Mouse (Mus musculus) neural tube, embryonic 12.5 days (tissue): ENCODE measurements around the gene Fastkd3. TPM values are rescaled to one million over a fixed set of nuclear protein-coding genes. Genes with fewer than 3 reads are reported as not detected.

Experiments
- ATAC-seq: fragments of 200-750 bp; cut with Nextera tagmentation; 2 replicates; pipeline ENCODE4 v1.8.0; 2017; ENCODE audit warnings: low read depth, mild to moderate bottlenecking, moderate TSS enrichment, moderate library complexity; ENCODE audit not compliant: low FRiP score
- H3K27ac ChIP-seq: fragments of 300-500 bp; sonication (generic); 2 replicates; pipeline ENCODE4 v1.5.1; 2016
- H3K27me3 ChIP-seq: fragments of 300-500 bp; sonication (generic); replicated peaks from 2 replicates; pipeline ENCODE4 v1.6.1; 2016; ENCODE audit warnings: mild to moderate bottlenecking
- H3K36me3 ChIP-seq: fragments of 300-500 bp; sonication (generic); 2 replicates; pipeline ENCODE4 v1.6.1; 2016; ENCODE audit warnings: mild to moderate bottlenecking
- H3K4me1 ChIP-seq: fragments of 300-500 bp; sonication (generic); 2 replicates; pipeline ENCODE4 v1.6.1; 2016
- H3K4me2 ChIP-seq: fragments of 300-500 bp; sonication (generic); replicated peaks from 2 replicates; pipeline ENCODE4 v1.6.1; 2016; ENCODE audit warnings: mild to moderate bottlenecking
- H3K4me3 ChIP-seq: fragments of 300-500 bp; sonication (generic); 2 replicates; pipeline ENCODE4 v1.5.1; 2016
- H3K9ac ChIP-seq: fragments of 300-500 bp; sonication (generic); 2 replicates; pipeline ENCODE4 v1.6.1; 2016; ENCODE audit warnings: mild to moderate bottlenecking
- H3K9me3 ChIP-seq: fragments of 300-500 bp; sonication (generic); 2 replicates; pipeline ENCODE4 v1.6.1; 2016; ENCODE audit warnings: mild to moderate bottlenecking
- WGBS: fragments of 180-500 bp; shearing (Covaris S2); methylation state at CpG from one replicate; pipeline ENCODE4 v1.1.7; 2016; 5-methylcytosine and 5-hydroxymethylcytosine counted together
- polyA plus RNA-seq: library from polyadenylated mRNA; unstranded; fragments of >200 nt; fragmentation: Nextera tagmentation; extraction: Ambion mirVana; gene quantifications from 2 replicates; pipeline ENCODE4 v1.2.1, GENCODE M21; 2016

The Fastkd3 gene
- polyA plus RNA-seq, 1 experiment from 2014 or later: 29.2 TPM

DNA sequence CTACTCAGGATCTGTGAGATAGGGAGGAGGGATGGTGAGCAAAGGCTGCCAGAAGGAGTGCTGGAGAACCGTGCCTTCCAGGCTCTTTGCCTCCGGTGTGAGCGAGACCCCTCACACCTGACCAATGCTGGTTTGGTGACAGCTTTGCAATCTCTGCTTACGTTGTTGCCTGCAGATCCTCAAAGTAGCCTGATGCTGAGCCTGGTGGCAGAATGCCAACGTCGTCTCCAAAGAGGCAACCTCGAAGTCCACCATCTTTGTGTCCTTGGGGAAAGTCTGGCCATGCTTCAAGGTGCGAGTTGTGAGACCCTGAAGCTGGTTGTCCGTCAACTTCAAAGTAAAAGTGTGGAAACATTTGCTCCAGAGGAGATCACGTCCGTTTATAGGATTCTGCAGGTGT, 1.9 kb downstream of the Fastkd3 start:
- Histone ChIP-seq H3K9ac (no peak overlapping the region), H3K27me3 (no peaks in the 10 kb centered on the region), H3K36me3 (peaks cover 49% of the 10 kb centered on the region), H3K4me1 (peaks cover 10% of the 10 kb centered on the region), H3K27ac (no peak overlapping the region), H3K4me3 (no peak overlapping the region), H3K4me2 (no peak overlapping the region), H3K9me3 (no peaks in the 10 kb centered on the region)
- no peak for ATAC-seq
- 94% methylated on average over 11 of the region's 11 CpGs for WGBS

DNA sequence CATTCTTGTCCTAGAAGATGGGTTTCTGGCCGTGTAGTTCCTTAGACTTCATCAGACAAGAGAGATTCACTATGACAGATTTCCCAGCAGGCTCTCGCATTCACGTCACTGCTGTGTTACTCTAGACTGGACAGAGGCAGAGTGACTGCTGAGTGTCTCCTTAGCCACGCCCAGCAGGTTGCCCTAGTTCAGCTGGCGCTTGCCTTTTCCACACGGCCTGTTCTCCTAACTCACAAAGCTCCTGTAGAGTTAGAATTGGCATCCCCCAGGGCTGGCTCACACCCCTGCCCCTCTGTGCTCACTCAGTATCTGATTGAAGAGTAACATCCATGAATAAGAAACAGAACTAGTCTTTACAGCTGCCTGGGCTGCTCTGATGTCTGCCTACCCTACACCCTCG, 3.4 kb downstream of the Fastkd3 start:
- no peak overlapping the region for H3K4me3 ChIP-seq
- WGBS: 86% methylated on average over 7 of the region's 7 CpGs
- no peak for ATAC-seq

DNA sequence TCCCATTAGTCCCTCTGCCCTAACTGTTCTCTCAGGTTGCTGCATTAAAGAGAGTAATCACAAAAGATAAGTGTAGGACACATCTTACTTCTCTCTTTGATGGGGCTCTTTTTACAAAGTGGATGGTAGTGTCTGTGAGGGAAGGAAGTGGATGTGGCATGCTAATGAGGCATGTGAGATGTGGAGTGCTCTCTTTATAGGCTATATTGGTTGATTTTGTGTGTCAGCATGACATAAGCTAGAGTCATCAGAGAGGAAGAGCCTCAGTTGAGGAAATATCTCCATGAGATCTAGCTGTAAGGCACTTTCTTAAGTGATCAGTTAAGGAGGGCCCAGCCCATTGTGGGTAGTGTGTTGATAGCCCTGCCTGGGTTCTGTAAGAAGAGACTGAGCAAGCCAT, 6.3 kb downstream of the Fastkd3 start:
- Histone ChIP-seq H3K9me3 (no peaks in the 10 kb centered on the region), H3K4me3 (no peak overlapping the region), H3K27me3 (no peaks in the 10 kb centered on the region), H3K9ac (no peak overlapping the region), H3K36me3 (peaks cover 89% of the 10 kb centered on the region), H3K27ac (no peak overlapping the region), H3K4me1 (no peaks in the 10 kb centered on the region), H3K4me2 (no peak overlapping the region)
- ATAC-seq: no peak

More for the DNA sequence above, 3.4 kb downstream of the Fastkd3 start:
- H3K27me3 ChIP-seq: no peaks in the 10 kb centered on the region
- H3K4me2 ChIP-seq: no peak overlapping the region
- H3K9me3 ChIP-seq: no peaks in the 10 kb centered on the region
- peaks cover 10% of the 10 kb centered on the region for H3K4me1 ChIP-seq
- H3K36me3 ChIP-seq: peaks cover 62% of the 10 kb centered on the region
- no peak overlapping the region for H3K9ac ChIP-seq
- H3K27ac ChIP-seq: no peak overlapping the region

DNA sequence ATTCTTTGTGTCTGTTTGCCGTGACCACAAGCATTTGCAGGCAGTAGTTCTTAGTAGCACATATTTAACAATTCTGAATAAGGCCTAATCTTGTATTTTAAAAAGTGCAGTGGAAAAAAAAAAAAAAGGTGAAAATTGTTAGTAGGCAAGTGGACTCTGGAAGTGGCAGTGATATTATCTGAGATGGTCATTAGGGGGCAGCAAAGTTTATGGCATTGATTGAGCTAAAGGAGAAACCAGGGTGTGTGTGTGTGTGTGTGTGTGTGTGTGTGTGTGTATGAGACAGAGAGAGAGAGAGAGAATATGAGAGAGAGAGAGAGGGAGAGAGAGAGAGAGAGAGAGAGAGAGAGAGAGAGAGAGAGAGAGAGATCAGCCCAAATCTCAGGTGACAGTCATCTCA, 11.8 kb downstream of the Fastkd3 start:
- H3K9me3 ChIP-seq: no peaks in the 10 kb centered on the region
- H3K4me3 ChIP-seq: no peak overlapping the region
- H3K27ac ChIP-seq: no peak overlapping the region
- 87% methylated on average over 1 of the region's 1 CpGs for WGBS
- no peak for ATAC-seq
- H3K4me1 ChIP-seq: peaks cover 5% of the 10 kb centered on the region; the same call in 1 of the 2 replicates
- H3K4me2 ChIP-seq: no peak overlapping the region
- no peak overlapping the region for H3K9ac ChIP-seq
- H3K36me3 ChIP-seq: peaks cover 43% of the 10 kb centered on the region
- no peaks in the 10 kb centered on the region; the same call in 1 of the 2 replicates for H3K27me3 ChIP-seq

DNA sequence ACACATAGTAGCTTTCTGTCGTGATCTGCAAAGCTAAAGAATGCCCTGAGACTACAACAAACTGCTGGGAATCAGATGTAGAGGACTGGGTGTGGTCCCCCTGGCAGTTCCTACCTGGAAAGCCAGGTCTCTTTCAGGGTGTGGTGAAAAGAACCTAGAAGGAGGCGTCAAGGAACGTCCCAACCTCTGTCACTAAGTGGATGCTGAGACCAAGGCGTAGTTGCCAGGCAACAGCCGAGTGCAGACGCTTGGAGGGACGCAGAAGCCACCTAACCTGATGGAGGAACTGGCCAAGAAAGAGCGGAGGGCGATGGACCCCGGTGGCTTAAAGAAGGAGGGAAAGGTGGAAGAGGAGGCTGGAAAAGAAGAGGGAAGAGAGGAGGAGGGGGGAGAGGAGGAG, 15.2 kb downstream of the Fastkd3 start, which contains the start of gene 1700001L19Rik:
Gene 1700001L19Rik, plus strand, starts transcription at position 223 of the 400 bp plus-strand sequence.
- no peak within 1 kb of the TSS for H3K27ac ChIP-seq
- WGBS: 11% methylated on average over 10 of the region's 10 CpGs
- H3K4me1 ChIP-seq: peaks cover 5% of the 10 kb centered on the region; the same call in 1 of the 2 replicates
- H3K4me3 ChIP-seq: no peak within 1 kb of the TSS
- peak; percentile 26; the same call in 1 of the 2 replicates for ATAC-seq
- H3K27me3 ChIP-seq: no peaks in the 10 kb centered on the region; the same call in 1 of the 2 replicates
- peaks cover 9% of the 10 kb centered on the region for H3K36me3 ChIP-seq
- peak within 1 kb of the TSS; percentile 49 for H3K4me2 ChIP-seq
- H3K9me3 ChIP-seq: no peaks in the 10 kb centered on the region
- no peak within 1 kb of the TSS for H3K9ac ChIP-seq

DNA sequence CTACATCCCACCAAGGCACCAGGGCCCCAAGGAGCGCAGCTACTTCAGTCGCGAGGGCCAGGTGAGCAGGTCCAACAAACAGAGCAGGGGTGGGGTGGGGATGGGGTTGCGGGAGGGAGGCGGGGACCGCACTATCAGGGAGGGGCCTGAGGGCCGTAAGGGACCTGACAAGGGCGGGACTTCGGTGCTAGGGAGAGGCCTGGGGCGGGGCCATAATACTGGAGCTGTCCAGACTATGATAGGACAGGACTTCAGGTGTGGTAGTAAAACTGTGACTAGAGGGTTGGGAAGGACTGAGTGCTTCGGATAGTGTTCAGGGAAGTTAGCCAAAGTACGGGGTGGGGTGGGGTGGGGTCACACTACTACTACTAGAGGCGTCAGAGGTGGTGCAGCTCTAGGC, 15.6 kb downstream of the Fastkd3 start:
- H3K9ac ChIP-seq: no peak overlapping the region
- no peak for ATAC-seq

DNA sequence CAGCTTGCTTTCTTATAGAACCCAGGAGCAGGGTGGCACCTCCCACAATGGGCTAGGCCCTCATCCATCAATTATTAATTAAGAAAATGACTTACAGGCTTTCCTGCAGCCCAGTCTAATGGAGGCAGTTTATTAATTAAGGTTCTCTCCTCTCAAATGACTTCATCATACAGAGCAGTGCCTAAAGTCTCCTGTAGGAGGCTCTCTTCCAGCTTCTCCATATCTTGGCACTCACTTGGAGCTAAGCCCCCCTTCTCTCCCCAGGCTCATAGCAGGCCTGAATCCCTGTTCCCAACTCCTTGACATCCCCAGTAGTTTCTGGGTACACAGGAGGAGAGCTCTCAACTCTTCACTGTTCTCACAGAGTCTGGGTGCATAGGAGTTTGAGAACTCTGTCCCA, 16.9 kb downstream of the Fastkd3 start:
- H3K9me3 ChIP-seq: no peaks in the 10 kb centered on the region
- no peak overlapping the region for H3K4me2 ChIP-seq
- no peaks in the 10 kb centered on the region for H3K36me3 ChIP-seq
- no peak for ATAC-seq
- H3K27ac ChIP-seq: no peak overlapping the region
- H3K4me1 ChIP-seq: peaks cover 5% of the 10 kb centered on the region; the same call in 1 of the 2 replicates
- H3K4me3 ChIP-seq: no peak overlapping the region
- H3K9ac ChIP-seq: no peak overlapping the region
- H3K27me3 ChIP-seq: no peaks in the 10 kb centered on the region; the same call in 1 of the 2 replicates

More for the DNA sequence above, 15.6 kb downstream of the Fastkd3 start:
- WGBS: 13% methylated on average over 13 of the region's 13 CpGs
- Histone ChIP-seq H3K4me2 (peak overlapping the region; percentile 49), H3K27ac (no peak overlapping the region), H3K4me1 (peaks cover 5% of the 10 kb centered on the region; the same call in 1 of the 2 replicates), H3K4me3 (no peak overlapping the region), H3K36me3 (peaks cover 5% of the 10 kb centered on the region), H3K27me3 (no peaks in the 10 kb centered on the region; the same call in 1 of the 2 replicates), H3K9me3 (no peaks in the 10 kb centered on the region)

DNA sequence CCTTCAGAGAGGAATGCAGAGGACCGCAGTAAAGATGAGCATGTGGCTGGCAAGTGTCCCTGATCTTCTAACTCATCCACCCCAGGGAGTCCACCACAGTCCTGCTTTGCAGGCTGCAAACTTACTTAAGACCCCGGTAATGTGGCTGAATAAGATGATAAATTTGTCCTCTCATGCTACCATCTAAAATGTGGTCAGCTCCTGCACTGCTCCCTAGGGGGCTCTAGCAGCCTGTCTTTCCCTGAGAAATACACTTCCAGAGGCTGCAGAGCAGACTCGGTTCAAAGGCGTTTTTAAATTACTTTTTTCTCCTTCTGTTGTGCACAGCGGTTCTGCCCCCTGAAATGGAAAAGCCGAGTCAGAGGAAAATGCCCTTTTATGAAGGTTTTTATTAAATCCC, 19.1 kb downstream of the Fastkd3 start:
- no peak overlapping the region for H3K4me2 ChIP-seq

DNA sequence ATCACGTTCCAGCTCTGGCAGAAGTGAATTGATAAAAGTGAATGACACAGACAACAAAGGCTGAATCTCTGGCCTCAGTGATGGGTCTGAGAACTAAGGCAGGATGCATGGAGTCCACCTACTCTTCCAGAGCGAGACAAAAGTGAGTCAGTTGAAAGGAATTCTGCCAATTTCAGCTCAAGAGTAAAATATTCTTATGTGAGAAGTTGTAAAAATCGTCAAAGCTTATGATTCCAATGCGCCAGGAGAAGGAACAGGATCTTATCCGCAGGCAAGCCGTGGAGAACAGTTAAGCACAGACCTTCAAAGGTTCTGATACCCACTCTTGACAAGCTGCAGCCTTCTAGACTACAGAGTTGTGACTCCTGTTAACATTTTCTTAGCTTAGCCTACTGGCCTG, 21.1 kb downstream of the Fastkd3 start:
- 84% methylated on average over 6 of the region's 6 CpGs for WGBS
- H3K4me1 ChIP-seq: peaks cover 6% of the 10 kb centered on the region; the same call in 1 of the 2 replicates
- no peaks in the 10 kb centered on the region for H3K9me3 ChIP-seq
- no peak for ATAC-seq
- H3K9ac ChIP-seq: no peak overlapping the region
- no peak overlapping the region for H3K27ac ChIP-seq
- no peaks in the 10 kb centered on the region for H3K27me3 ChIP-seq
- H3K4me3 ChIP-seq: no peak overlapping the region
- no peak overlapping the region for H3K4me2 ChIP-seq
- H3K36me3 ChIP-seq: no peaks in the 10 kb centered on the region

More for the DNA sequence above, 19.1 kb downstream of the Fastkd3 start:
- Histone ChIP-seq H3K9me3 (no peaks in the 10 kb centered on the region), H3K27me3 (no peaks in the 10 kb centered on the region; the same call in 1 of the 2 replicates), H3K4me1 (peaks cover 11% of the 10 kb centered on the region; the same call in 1 of the 2 replicates), H3K27ac (no peak overlapping the region), H3K4me3 (no peak overlapping the region), H3K9ac (no peak overlapping the region), H3K36me3 (no peaks in the 10 kb centered on the region)
- ATAC-seq: peak; percentile 21; the same call in 1 of the 2 replicates
- WGBS: 14% methylated on average over 6 of the region's 6 CpGs

DNA sequence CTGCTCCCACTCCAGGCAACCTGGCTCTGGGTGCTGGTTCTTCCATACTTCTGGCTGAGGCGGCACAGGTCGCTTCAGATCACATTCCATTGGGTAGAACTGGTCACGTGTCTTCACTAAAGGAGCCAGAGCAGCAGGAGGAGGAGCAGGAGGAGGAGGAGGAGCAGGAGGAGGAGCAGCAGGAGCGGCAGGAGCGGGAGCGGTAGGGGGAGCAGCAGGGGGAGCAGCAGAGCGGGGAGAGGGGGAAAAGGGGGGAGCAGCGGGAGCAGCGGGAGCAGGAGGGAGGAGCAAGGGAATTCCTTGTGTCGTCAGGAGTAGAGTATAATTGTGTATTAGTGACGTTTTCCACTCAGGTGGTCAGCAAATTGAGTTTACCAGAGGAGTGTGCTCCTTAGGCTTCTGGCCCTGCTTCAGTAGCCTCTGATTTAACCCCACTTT, 23.7 kb downstream of the Fastkd3 start:
- peak overlapping the region; percentile 55 for H3K4me2 ChIP-seq
- WGBS: 8% methylated on average over 11 of the region's 11 CpGs
- H3K27me3 ChIP-seq: no peaks in the 10 kb centered on the region
- H3K9ac ChIP-seq: no peak overlapping the region
- H3K36me3 ChIP-seq: no peaks in the 10 kb centered on the region
- H3K9me3 ChIP-seq: no peaks in the 10 kb centered on the region
- H3K4me3 ChIP-seq: peak overlapping the region; percentile 13
- ATAC-seq: peak; percentile 82
- peaks cover 6% of the 10 kb centered on the region; the same call in 1 of the 2 replicates for H3K4me1 ChIP-seq
- H3K27ac ChIP-seq: no peak overlapping the region

DNA sequence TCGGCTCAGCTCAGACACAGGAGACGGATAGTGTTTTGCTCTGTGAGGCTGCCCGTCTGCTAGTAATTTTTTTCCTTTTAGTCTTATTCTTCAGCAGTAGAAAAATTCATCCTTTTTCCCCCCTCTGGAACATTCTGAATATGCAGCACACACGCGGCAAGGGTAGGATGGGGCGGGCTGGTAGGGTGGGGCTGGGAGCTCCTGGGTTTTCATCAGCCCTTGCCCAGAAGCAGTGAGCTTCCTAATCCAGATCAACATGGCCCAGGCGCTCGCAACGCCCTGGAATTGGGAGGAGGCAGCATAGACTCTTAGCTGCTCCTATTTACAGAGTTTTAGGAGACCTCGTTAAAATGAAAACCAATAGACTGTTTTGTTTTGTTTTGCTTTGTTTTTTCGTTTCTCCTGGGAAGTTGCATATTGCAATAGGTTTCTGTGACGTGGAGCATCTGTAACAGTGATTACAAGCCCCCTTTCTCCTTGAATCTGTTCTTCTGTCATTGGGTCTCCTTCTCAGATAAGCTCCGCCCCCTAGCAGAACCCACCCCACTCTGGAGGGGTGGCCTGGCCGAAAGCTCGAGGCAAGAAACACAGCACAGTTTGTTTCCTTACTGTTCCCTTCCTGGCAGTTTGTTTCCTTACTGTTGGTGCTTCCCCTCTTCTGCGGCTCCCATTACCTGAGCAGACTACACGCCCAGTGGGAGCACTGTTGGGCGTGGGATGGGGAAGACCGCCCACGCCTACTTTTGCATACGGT, 25.8 kb downstream of the Fastkd3 start:
- Histone ChIP-seq H3K27me3 (no peaks in the 10 kb centered on the region), H3K4me2 (0 out of 2 replicates have a peak overlapping the region, but pooled peaks have one; percentile 10), H3K9me3 (no peaks in the 10 kb centered on the region), H3K36me3 (no peaks in the 10 kb centered on the region), H3K4me3 (no peak overlapping the region), H3K27ac (no peak overlapping the region), H3K9ac (no peak overlapping the region), H3K4me1 (peaks cover 9% of the 10 kb centered on the region; the same call in 1 of the 2 replicates)
- 65% methylated on average over 21 of the region's 21 CpGs for WGBS
- ATAC-seq: no peak

DNA sequence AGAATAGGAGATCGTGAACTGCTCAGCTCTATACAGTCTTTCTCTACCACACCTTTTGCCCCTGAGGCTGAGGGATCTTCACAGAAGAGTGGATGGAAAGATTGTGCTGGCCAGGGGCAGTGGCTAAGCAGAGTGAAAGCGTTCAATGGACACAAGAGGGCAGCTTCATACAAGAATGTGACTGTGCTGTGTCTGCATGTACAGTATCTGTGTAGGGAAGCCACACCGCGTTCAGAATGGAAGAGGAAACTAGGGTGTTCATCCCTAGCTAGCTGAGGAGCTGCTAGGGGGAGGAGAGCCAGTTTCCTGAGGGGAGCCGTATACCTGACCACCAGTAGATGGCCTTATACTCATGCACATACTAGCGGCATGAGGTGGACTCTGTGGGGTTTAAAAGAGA, 40.8 kb downstream of the Fastkd3 start:
- Histone ChIP-seq H3K4me1 (no peaks in the 10 kb centered on the region), H3K4me2 (no peak overlapping the region), H3K27ac (no peak overlapping the region), H3K27me3 (no peaks in the 10 kb centered on the region), H3K9ac (no peak overlapping the region), H3K4me3 (no peak overlapping the region), H3K36me3 (no peaks in the 10 kb centered on the region), H3K9me3 (no peaks in the 10 kb centered on the region)
- 70% methylated on average over 6 of the region's 6 CpGs for WGBS
- ATAC-seq: peak; percentile 48; the same call in 1 of the 2 replicates
